Mouse (Mus musculus) spleen, postnatal 10 days (tissue): ENCODE data around the gene Sorcs3.

Source experiments
- DNase-seq, 2 experiments: peaks; one replicate each; pipeline ENCODE4 v3.0.0; 2021 to 2022; ENCODE audit warnings: low spot score in 2 of 2

Sorcs3 gene

DNA sequence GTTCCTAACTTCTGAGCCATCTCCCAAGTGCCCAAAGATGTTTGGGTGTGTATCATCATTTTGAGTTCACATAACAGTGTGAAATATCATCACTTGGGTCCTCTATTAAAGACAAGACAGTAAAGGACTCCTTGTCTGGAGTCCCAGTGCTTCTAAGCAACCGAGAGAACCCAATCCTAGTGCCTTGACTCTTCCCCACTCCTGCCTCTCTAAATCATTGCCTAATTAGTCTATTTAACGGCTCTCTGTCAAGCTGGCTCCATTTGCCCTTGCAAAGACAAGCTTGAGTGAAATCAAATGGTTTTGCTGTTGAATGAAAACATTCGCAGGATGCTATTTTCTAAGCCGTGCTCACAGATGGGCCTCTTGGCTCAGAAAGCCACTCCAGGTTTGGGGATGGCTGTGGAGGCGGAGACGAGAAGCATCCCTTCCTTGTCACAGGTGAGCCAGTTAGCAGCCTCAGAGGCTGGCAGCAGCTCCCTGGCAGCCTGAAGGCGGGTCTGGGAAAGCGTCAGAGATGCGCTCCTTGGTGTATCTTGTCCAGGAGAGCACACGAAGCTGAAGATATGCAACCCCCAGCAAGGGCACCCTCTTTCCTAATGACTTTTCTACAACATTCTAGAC lies 79.9 kb downstream of the Sorcs3 start:
- no peak for DNase-seq

DNA sequence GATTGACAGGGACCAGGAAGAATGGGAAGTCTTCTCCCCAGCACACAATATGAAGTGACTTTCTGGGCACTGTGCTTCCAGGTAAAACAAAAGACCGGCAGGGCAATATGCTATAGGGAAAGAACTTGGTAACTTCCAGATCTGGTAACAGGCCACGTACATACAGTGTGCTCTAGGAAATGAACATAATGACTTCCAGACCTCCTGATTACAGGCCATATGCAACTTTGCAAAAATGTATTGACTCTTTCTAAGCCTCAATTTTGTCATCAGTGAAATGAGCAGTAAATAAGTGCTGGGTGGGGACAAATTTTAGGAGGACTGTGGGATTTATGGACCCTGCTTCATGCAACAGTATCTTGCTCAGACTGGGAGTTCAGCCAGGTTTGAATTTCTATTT lies 88.4 kb downstream of the Sorcs3 start:
- DNase-seq = no peak

GRCm38 (mm10) chr19:48298384-48298783 lies 92.6 kb downstream of the Sorcs3 start:
- no peak for DNase-seq

DNA sequence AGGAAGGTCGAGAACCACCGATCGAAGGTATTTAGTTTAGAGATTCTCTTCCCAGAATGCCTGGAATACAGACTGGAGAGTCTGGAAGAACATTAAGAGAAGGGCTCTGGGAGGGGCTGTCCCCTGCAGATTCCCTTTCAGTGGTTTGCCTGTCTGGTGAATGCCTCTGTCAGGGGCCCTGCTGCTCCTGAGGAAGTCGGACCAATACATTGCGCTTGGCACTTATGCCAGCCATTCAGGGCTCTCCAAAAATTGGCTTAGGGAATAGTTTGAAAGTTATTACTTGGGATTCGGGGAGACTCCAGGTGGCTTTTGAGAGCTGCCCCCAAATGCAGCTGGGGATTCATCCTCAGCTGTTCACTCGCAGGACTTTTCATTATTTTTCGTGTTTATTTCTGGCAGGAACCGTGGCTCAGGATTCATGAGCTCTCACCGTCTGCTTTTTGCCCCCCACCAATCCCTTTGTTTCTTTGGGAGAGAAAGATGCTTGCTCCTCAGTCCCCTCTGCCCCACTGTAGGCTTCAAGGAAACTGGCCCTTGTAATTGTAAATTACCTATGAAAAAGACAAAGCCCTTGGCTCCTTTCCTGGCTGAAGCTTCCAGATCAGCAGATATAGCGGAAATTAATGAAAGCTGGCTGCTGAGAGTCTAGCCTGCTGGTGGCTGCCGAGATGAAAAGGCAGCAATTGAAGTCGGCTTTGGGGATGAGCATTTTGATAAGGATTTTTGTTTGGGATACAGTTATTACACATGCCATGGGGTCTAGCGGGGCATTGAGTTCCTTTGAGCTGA lies 94.8 kb downstream of the Sorcs3 start:
- DNase-seq = no peak

GRCm38 (mm10) chr19:48301300-48301699 lies 95.5 kb downstream of the Sorcs3 start:
- no peak for DNase-seq

DNA sequence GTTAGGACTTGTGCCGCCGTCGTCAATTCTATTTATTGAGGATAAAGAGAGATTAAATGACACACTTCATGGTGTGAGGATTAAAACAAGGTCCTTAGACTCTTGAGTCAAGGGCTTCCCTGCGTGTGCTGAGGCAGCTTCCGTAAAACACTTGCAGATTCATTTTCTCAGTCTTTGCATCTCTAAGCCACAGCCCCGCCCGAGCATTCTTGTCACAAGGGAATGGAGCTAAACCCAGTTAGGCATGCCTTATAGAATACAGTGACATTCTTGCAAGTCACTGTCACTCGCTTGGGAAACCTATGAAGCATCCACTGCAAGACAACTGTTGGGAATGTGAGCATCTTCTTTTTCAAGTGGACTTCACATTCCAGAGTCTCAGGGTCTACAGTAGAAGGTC lies 102.5 kb downstream of the Sorcs3 start:
- DNase-seq = no peak

DNA sequence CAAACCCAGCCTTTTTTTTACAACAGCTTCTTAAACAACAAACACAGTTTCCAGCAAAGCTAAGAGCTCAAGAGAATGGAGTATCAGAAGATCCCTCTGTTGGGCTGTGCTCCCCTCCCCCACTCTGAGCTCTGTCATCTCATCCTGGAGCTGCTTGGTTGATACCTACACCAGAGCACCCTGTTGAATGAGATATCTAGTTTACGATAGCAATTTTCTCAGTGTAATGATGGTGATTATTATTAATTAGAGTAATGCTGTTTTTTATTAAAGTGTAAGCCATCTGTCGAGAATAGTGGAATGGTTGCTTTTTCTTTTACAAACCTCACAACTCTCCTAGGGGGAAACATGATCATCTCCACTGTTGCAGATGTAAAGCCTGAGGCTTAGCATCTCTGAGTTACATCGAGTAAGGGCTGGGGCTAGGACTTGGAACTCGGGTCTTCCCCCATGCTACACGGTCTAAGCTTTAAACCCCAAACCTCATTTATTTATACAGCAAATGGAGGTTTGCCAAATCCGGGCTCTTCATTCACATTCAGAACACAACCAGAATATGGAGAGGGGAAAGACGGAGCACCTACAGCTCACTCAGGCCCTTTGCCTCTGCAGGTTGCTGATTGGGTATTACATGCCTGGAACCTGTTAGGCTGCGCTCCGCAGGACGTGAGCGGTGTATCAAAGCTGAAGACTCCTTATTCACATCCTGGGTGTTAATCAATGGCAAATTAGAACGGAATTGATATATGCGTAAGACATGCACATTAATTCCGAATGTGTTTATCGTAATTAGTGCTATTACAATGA lies 103.9 kb downstream of the Sorcs3 start:
- DNase-seq = no peak

GRCm38 (mm10) chr19:48310338-48310710 lies 104.5 kb downstream of the Sorcs3 start:
- no peak for DNase-seq

DNA sequence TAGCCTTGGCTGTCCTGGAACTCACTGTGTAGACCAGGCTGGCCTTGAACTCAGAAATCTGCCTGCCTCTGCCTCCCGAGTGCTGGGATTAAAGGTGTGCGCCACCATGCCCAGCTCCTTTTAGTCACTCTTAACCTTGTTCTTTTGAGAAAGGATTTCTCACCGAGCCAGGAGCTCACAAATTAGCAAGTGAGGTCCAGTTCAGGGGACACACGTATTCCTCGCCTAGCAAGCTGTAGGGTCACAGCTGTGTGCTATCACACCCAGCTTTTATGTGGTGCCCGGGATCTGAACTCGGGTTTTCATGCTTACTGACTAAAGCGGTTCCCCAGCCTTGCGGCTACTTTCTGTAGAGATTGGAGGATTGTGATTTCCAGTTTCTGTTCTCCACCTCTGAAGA lies 108.0 kb downstream of the Sorcs3 start:
- no peak for DNase-seq

DNA sequence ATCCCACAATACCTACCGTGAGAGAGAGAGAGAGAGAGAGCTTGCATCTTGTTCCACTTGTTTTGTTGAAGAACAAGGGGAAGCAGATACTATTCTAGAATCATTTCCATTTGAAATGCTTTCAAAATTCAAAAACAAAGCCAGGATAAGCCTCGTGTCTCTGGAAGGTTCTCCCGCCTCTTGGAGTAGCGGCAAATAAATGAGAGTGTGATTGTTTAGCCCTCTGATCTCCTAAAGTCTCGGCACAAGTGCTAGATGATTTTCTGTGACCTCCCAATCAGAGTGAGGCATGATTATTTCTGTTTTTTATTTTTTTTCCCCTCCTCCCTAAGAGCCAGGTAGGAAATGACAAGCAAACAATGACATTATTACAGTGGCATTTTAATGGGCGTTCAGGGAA lies 121.3 kb downstream of the Sorcs3 start:
- no peak for DNase-seq

DNA sequence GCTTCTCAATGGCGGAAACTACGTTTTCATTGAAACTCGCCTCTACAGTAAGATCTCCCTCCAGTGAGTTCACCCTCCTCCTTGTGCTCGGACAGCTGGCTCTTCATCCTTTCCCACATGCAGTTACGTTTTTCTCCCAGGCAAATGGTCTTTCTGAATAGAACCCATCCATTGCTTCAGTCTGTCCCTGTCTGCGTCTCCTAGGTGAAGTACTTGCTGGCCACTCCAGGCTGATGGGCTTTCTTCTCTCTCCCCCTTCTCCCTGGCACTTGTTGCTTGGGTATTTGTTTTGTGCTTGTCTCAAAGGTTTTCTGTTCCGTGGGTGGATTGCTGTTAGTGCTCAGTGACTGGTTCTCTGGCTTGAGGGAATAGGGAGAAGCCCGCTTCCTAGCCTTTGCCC lies 122.3 kb downstream of the Sorcs3 start:
- no peak for DNase-seq

DNA sequence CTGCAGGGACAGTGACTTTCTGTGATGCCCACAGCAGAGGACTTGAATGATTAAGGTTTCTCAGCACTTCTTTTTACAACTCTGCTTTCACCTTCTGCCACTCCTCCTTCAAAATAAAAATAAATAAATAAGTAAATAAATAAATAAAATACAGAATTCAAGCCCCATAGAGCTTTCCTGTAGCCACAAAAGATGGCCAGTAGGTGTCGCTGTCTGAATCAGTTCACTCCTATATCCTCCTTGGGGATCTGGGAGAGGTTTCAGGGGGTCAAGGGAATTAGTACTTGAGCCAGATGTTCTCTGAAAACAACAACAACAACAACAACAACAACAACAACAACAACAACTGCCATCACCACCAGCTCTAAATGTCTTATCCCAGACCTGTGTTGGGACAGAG lies 125.8 kb downstream of the Sorcs3 start:
- no peak for DNase-seq

- no peak for DNase-seq
Observed at GRCm38 (mm10) chr19:48333085-48333484, 127.3 kb downstream of the Sorcs3 start.

DNA sequence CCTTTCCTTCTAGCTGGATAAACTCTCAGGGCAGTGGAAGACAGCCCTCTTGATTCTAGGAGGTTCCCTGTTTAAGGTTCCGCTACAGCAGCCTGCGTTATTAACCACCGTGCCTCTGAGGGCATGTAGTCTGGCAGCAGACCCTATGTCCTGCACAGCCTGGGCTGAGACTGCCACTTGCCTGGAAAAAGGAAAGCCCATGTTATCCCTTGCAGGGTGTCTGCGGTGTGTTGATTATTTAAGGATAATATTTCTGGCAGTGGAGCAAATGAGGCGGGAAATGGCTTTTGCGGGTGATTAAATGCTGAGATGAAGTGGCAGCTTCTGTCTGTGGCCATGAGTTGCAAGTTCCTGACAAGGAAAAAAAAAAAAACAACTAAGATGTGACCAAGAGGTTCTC lies 131.6 kb downstream of the Sorcs3 start:
- DNase-seq = no peak

GRCm38 (mm10) chr19:48338098-48338497 lies 132.3 kb downstream of the Sorcs3 start:
- DNase-seq = no peak

GRCm38 (mm10) chr19:48342770-48343169 lies 136.9 kb downstream of the Sorcs3 start:
- no peak for DNase-seq

GRCm38 (mm10) chr19:48343442-48343841 lies 137.6 kb downstream of the Sorcs3 start:
- no peak for DNase-seq

DNA sequence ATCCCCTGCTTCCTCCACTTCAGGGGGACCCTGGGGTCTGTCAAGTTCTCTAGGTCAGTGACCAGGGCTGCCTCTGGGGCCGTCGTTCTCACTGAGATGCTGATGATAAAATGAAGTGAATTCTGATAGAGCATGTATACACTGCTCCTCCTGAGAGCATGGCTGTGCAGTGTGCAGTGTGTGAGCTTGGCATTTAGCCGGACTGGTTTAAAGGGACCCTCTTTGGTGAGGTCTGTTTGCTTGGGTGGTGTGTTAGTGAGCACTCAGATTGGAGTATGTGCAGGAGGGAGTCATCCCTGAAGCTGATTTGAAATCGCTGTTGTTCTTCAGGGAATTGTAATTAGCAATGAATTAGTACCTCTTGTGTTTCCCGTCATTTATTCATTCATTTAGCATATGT lies 141.3 kb downstream of the Sorcs3 start:
- DNase-seq = no peak

- no peak for DNase-seq
Observed at GRCm38 (mm10) chr19:48356806-48357205, 151.0 kb downstream of the Sorcs3 start.

DNA sequence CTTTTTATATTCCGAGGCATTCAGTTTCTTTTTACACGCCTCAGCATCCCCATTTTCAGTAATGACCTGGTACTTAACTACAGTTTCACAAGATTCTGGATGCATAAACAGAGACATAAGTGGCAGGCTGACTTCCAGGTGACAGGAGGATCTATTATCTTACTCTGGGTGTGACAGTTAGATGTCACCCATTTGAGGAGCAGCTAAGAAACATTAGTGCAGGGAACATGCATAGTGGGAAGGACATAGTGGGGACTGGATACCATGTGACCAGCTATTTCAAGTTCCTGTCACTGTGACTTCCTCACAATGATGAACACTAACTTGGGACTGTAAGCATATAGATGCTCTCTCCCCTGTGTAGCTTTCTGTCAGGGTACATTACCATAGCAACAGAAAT lies 156.3 kb downstream of the Sorcs3 start:
- no peak for DNase-seq

- no peak for DNase-seq
Observed at GRCm38 (mm10) chr19:48368056-48368455, 162.2 kb downstream of the Sorcs3 start.

DNA sequence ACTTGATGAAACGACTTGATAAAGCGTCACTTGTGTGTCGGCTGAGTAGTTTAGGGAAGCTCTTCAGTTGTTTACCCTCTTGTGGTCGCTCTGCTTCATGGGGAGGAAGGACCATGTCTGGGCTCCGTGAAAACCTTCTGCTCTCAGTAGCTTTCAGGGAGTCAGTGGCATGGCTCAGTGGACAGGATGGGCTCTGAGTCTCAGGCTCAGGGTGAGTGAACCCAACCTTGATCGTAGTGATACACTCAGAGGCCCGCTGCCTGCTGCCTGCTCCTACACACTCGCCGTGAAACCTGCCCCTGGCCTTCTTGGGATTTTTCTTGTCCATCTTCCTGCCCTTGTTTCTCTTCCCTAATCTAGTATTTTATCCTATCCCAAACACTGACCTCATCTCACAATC lies 166.0 kb downstream of the Sorcs3 start:
- DNase-seq = no peak

- DNase-seq = no peak
Observed at GRCm38 (mm10) chr19:48378006-48378540, 172.2 kb downstream of the Sorcs3 start.
